Mouse (Mus musculus): Measurements from ENCODE around the gene Raet1e. TPM values are rescaled to one million over a fixed set of nuclear protein-coding genes. Genes with fewer than 3 reads are reported as not detected.
"Not testable (repeated sequence)": the region's sequence is repeated elsewhere in the genome, so short reads cannot be mapped to it uniquely, and the experiment has no call there.

Raet1e gene
- total RNA-seq, 2 experiments from 2014 or later, result not detected

DNA sequence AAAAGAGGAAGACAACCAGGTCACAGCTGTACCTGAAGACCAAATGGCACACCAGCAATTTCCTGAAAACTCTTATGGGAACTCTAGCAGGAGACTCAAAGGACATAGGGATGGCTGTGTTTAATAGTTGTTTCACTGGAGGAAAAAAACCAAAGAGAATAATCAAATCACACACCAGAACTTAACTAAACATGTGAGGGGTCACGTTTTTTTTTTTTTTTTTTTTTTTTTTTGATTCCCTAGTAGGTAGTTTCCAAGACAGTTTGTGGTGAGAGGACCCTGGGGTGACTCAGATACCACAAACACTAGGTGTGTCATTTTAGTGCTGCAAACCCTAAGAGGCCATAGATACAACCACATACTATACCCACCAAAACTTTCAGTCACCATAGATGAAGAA is 137.3 kb downstream of the Raet1e start:
- Histone ChIP-seq H3K27ac (no peak overlapping the region), H3K4me3 (no peak overlapping the region)
- no peak for TF ChIP-seq CTCF (conservative IDR thresholded peaks at IDR 0.05)
- no peak for DNase-seq (ENCODE audit: low spot score in 2 of 2)

DNA sequence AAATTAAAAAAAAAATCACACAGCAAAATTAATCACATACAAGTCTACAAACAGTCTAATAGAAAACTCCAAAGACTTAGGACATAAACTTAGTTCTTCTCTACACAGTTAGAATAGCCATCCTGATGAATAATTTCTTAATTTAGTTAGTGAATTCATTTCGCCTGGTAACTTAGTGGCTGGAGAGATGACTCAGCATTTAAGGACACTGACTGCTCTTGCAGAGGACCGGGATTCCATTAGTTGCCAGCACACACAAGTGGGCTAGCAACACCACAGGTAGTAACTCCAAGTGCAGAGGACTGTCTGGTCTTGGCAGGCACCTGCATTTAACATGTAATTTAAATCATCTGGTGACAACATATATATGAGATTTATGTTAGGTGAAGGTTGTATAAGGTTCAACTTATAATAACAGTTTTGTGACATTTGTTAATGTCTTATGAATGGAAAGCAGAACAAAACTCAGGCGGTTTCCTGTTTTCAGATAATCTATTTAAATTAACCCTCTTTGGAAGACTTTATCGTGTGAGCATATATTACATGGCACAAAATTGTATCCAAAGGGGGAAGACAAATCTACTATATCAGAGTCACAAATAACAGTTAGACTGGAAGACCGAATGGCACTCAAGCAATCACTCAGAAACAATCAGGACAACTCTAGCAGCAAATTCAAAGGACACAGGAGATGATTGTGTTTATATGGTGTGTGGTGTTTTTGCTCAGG is 138.8 kb downstream of the Raet1e start:
- no peak for DNase-seq (ENCODE audit: low spot score in 2 of 2)
- no peak overlapping the region for H3K27ac ChIP-seq
- no peak for TF ChIP-seq CTCF (conservative IDR thresholded peaks at IDR 0.05)
- no peak overlapping the region for H3K4me3 ChIP-seq

DNA sequence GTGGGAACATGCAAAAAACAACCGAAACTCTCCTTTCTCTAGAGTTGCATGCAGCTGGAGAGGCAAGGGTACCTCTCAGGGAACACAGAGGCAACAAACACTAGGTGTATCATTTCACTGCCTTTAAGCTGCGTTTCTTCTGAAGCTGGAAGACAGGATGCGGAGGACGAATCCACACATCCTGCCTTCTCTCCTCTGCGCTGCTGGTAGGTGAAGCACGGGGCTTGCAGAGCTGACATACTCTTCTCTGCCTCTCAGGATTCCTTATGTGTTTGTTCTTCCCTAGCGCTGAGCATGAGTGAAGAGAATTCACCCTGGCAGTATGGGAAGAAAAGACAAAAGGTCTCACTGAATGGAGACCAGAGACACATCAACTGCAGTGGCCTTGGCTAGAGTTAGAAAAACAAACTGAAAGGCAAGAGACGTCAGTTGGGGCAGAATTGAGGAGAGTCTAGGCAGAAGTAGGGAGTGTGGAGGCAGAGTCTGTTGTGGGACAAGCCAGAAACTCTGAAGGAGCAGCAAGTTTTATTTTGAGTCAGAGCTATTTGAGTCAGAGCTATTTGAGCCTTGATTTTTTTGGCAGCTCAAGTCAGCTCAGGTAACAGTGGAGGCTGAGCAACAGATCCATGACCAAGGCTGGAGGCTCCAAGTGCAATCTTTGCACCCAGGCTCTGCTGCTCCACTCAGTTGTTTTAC is 139.5 kb downstream of the Raet1e start:
- Histone ChIP-seq H3K27ac (no peak overlapping the region), H3K4me3 (no peak overlapping the region)
- no peak for DNase-seq (ENCODE audit: low spot score in 2 of 2)
- no peak for TF ChIP-seq CTCF (conservative IDR thresholded peaks at IDR 0.05)

DNA sequence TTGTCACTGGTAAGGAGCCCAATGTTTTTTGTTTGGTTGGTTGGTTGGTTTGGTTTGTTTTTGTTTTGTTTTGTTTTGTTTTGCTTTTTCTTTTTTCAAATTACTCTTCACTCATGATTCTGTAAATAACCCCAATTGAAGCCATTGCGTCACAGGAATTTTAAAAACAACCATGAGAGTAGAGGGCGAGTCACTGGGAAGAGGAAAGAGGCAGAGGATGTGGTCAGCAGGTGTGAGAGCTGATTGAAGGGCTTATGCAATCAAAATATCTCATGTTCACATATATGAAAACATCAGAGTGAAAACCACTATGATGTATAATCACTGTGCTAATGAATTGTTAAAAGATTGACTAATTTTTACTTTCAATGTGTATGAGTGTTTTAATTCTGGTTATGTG is 141.0 kb downstream of the Raet1e start:
- Histone ChIP-seq H3K4me3 (no peak overlapping the region), H3K27ac (no peak overlapping the region)
- DNase-seq (ENCODE audit: low spot score in 2 of 2), result no peak
- TF ChIP-seq CTCF (conservative IDR thresholded peaks at IDR 0.05), result no peak

DNA sequence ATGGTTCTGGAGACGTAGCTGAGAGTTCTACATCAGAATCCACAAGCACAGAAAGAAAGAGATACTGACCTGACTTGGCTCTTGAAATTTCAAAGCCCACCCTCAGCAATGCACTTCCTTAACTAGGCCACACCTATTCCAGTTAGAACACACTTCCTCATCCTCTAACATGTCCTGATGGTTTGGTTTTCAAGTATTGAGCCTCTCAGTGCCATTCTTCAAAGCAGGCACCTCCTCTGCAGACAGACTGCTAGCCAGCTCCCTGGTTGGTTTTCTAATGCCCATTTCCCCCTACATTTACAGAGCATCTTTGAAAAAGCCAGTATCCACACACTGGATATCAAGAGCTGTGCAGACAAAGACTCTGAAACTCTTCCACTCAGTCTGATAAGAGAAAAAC is 143.3 kb downstream of the Raet1e start:
- Histone ChIP-seq H3K27ac (no peak overlapping the region), H3K4me3 (no peak overlapping the region)
- no peak for DNase-seq (ENCODE audit: low spot score in 2 of 2)
- no peak for TF ChIP-seq CTCF (conservative IDR thresholded peaks at IDR 0.05)

DNA sequence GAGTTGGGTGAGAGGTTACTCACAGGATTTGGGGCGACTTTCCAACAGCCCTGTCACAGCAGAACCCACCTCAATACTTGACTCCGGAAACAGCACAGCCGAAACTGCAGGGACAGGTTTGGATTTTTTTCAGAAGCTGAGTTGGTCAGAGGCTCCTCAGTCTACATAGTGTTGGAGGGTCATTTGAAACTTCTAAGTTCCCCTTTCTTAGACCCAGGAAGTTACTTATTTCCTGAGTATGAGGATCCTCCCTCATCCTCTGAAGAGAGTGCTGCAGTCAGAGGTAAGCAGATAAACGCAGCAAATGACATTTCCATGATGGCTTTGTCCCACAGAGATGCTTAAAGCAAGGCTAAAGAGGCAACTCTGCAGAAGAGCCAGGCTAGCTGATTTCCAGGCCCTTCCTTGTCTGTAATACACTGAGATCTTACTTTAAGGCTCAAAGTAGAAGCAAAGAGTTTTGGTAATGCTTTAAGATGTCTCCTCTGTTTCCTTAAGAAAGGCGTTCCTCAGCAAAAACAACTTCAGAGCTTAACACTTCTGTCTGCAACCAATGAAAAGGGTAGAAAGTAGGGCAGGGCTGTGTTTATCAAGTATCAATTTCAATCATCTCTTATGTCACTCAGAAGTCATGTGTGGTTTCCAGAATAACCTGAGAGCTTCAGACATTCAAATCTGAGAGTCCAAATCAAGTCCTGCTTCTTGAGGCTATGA is 144.1 kb downstream of the Raet1e start:
- H3K27ac ChIP-seq, result no peak overlapping the region
- H3K4me3 ChIP-seq, result no peak overlapping the region
- no peak for DNase-seq (ENCODE audit: low spot score in 2 of 2)
- TF ChIP-seq CTCF (conservative IDR thresholded peaks at IDR 0.05), result no peak

DNA sequence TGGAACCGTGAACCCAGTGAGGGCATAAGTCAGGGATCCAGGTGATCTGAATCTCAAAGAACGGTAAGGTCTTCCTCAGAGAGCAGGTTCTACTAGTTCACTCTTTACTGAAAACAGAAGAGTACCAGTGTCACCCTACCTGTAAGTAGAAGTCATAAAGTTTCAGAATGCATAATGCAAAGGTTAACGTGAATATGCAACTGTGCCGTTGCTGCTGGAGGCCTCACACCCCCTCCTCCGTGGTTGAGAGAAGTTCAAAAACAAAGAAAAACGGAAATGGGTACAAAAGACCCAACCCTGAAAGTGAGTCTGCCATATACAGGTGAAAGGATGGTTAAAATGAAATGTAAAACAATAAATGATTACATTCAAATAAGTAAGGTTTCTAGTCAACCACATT is 145.4 kb downstream of the Raet1e start:
- Histone ChIP-seq H3K4me3 (no peak overlapping the region), H3K27ac (no peak overlapping the region)
- no peak for DNase-seq (ENCODE audit: low spot score in 2 of 2)
- TF ChIP-seq CTCF (conservative IDR thresholded peaks at IDR 0.05), result no peak

DNA sequence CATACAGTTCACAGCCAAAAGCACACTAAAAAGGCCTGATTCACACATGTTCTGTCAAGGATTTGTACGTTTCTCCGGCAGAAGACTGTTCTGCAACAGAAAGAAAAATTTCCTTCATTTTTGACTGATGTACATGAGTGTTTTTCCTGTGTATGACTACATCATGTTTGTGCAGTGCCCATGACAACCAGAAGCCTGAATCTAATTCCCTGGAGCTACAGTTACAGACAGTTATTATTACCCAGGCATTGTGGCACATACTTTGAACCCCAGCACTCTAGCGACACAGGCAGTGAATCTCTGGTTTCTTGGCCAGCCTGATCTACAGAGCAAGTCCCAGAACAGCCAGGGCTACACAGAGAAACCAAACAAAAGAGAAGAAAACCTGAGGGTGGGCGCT is 147.4 kb downstream of the Raet1e start:
- Histone ChIP-seq H3K4me3 (no peak overlapping the region), H3K27ac (no peak overlapping the region)
- no peak for DNase-seq (ENCODE audit: low spot score in 2 of 2)
- no peak for TF ChIP-seq CTCF (conservative IDR thresholded peaks at IDR 0.05)

DNA sequence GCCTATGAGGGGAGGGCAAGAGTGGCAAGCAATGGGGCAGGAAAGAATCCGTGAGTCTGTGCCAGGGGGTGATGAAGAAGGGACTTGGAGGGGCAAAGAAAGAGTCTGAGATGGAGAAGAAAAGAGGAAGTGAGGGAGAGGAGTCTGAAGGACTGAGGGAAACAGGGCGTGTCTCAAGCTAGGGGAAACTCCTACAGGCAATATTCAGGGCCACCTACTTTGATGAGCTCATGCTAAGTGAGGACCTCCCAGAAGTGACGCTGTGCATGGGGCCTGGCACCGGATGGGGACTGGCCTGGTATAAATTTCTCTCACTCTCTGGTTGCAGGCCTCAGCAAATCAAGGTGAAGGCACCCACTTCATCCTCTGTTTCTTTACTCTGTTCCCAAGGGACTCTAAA is 148.1 kb downstream of the Raet1e start:
- Histone ChIP-seq H3K4me3 (no peak overlapping the region), H3K27ac (no peak overlapping the region)
- TF ChIP-seq CTCF (conservative IDR thresholded peaks at IDR 0.05), result no peak
- DNase-seq (ENCODE audit: low spot score in 2 of 2), result no peak

DNA sequence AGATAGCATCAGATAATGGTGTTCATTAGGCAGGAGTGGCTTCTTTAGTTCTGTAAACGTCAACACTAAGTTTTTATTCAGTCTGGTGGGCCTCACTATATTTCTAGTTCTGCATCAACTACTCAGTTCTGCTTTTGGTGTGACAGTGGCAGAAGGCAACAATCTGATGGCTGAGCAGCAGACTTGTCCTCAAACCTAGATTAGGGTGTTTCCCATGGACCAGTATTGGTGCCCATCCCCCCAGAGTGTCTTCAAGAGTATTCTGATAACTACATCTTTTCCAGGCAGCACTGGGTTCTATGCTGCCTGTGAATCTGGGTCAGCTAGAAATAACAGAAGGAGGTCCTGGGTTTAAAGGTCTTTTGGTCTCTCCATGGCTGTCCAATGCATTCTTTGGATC is 149.9 kb downstream of the Raet1e start:
- Histone ChIP-seq H3K4me3 (no peak overlapping the region), H3K27ac (no peak overlapping the region)
- DNase-seq (ENCODE audit: low spot score in 2 of 2), result no peak
- TF ChIP-seq CTCF (conservative IDR thresholded peaks at IDR 0.05), result no peak

DNA sequence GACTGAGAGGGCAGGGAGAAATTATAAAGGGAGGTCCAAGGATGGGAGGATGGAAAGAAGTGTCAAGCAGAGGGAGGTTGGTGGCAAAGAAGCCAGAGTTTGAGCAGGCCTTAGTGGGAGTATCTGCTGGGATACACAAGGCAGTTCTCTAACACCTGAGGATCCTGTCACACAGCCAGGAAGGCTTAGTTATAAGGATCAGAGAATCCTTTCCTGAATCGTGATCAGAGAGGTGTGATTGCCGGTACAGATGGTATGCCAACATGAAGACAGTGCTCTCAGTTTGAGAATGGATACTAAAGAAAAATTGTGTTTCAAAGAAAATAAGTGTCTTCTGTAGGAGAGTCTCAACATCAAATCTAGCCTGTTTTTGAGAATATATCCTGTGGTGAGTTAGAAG is 164.5 kb downstream of the Raet1e start:
- no peak for DNase-seq (ENCODE audit: low spot score in 2 of 2)
- Histone ChIP-seq H3K4me3 (no peak overlapping the region), H3K27ac (no peak overlapping the region)
- TF ChIP-seq CTCF (conservative IDR thresholded peaks at IDR 0.05), result no peak

DNA sequence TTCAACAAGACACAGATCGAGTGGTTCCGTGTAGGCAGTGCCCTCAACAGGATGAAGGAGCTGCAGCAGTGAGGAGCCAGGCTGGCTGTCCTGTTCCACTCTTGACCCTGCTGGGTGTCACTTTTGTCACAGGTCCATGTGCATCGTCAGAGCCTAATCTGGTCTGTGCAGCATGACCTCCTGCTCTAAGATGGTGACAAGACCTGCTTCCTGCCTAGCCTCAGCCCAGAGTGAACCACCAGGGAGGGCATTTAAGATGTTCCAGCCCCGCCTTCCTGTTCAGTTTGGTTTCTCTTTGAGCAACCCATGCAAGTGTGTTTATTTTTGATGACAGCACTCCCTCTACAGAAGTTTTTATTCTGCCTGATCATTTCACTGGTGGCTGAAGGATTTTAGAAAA is 187.4 kb downstream of the Raet1e start:
- H3K27ac ChIP-seq; H3K4me3 ChIP-seq; DNase-seq (ENCODE audit: low spot score in 2 of 2): not testable (repeated sequence)

DNA sequence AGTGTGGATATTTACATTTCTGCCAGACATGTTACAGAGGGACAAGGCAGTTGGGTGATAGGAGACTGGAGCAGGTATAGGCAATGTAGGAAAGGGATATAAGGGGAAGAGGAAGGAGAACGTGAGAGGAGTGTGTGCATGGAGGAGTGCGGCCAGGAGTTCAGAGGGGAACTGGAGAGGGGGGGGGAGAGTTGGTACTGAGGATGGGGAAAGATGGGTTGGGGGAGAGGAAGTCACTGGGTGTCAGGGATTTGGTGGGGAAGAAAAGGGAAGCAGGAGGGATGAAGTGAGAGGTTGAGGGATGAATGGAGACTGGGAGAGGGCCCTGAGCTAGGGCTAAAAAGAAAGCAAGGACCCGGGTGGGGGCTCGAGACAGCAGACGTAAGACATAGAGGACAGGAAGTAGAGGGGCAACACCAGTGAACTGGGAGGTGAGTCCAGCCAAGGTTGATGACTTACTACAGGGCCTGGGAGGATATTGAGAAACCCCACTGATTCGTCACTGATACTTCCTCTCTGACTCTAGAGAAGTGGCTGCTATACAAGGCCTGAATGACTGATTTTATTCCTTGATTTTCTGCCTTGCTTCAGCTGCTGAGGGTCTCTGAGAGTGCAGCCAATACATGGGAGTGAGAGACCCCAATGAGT is 195.3 kb downstream of the Raet1e start:
- not testable (repeated sequence) for H3K4me3 ChIP-seq; DNase-seq (ENCODE audit: low spot score in 2 of 2); H3K27ac ChIP-seq

DNA sequence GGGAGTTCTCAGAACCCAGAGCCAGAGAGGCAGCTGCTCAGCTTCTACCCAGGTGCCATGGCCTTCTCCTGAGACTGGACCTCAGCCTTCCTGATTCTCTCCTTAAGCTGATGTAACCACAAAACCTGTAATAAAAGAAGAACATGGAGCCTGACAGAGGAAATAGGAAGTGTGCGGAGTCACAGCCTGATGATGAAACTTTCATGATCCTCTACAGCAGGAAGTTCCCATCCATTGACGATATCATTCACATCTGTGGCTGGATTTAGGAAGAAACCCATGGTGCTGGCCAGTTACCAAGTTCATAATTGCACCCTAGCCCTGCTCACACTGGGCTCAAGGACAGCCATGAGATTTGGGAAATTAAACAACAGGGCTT is 195.8 kb downstream of the Raet1e start:
- not testable (repeated sequence) for DNase-seq (ENCODE audit: low spot score in 2 of 2); H3K4me3 ChIP-seq; H3K27ac ChIP-seq

DNA sequence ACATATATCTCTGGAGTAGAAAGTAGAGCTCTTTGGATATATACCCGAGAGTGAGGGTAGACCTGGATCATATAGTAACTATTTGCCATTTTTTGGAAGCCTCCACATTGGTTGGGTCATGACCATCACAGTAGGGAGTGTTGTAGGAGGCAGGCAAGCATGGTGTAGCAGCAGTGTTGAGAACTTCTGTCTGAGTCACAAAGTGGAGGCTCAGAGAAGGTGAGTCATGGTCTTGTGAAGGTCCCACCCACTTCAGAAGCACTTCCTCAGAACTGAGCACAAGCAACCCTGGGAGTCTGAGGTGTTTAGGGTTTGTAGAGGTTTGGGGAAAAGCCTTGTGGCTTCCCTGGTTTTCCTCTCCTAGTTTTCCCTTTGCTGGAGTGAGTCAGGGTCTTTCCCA is 199.0 kb downstream of the Raet1e start:
- not testable (repeated sequence) for H3K27ac ChIP-seq; H3K4me3 ChIP-seq; DNase-seq (ENCODE audit: low spot score in 2 of 2)

DNA sequence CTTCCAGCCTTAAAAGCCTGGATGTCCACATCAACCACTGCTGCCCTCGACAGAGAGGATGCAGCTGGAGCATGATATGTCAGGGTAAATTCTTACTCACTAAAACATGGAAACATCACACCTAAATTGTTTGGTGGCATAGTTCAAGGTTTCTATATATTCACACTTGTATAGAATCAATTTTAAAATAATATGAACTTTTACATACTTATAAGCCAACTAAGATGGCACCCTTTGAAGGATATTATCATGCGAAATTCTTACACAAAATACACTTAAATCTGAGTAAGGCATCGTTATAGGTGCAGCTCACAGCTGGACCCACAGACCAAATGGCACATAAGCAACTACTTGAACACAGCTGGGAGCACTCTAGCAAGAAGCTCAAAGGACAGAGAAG is 201.9 kb downstream of the Raet1e start, which contains the start of gene Raet1d:
TSS of gene Raet1d (plus strand) at position 301 of the 400 bp plus-strand sequence.
- H3K4me3 ChIP-seq; DNase-seq (ENCODE audit: low spot score in 2 of 2); H3K27ac ChIP-seq: not testable (repeated sequence)

DNA sequence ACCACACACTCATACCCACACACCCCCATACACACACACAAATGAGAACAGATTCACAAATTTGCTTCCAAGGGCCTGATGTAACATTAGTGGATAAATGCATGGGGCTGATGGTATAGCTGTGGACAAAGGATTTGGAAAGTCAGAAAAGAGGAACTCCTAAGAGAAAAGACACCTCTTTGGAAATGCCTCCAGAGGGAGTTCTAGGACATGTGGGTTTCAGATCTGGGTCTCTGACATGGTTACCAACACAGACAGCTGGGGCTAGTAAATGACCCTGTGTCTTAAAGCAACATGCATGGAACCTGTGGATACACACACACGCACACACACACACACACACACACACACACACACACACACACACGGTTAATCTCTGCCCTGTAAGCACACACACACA is 202.6 kb downstream of the Raet1e start:
- H3K27ac ChIP-seq; H3K4me3 ChIP-seq; DNase-seq (ENCODE audit: low spot score in 2 of 2): not testable (repeated sequence)
